Mouse (Mus musculus) gastrocnemius, adult 8-10 months (tissue): ENCODE results near the gene Olfr147. TPM values are rescaled to one million over a fixed set of nuclear protein-coding genes. Genes with fewer than 3 reads are reported as not detected.
"Not testable (repeated sequence)": the region's sequence is repeated elsewhere in the genome, so short reads cannot be mapped to it uniquely, and the experiment has no call there.

Experiments used
- DNase-seq, 2 experiments: peaks; one replicate each; pipeline ENCODE4 v3.0.0; 2022; ENCODE audit warnings: low spot score in 2 of 2
- total RNA-seq, 4 experiments: library from RNA; stranded (reverse); gene quantifications; 2 replicates each; pipeline ENCODE4 v1.2.4; 2022

Gene Olfr147
- total RNA-seq = not detected

- DNase-seq = no peak
Observed at GRCm38 (mm10) chr9:38401398-38401797, at the start of gene Olfr147. TSS of gene Olfr147 (plus strand) at chr9:38401698.

GRCm38 (mm10) chr9:38366596-38366995, 34.9 kb upstream of the Olfr147 start, which contains the start of gene Olfr250:
TSS of gene Olfr250 (plus strand) at chr9:38366896.
- no peak for DNase-seq

- DNase-seq = no peak
Observed at GRCm38 (mm10) chr9:38376786-38377185, 24.7 kb upstream of the Olfr147 start, which contains the start of gene Olfr251. TSS of gene Olfr251 (plus strand) at chr9:38377086.

GRCm38 (mm10) chr9:38407502-38407901, 6.0 kb downstream of the Olfr147 start:
- DNase-seq = not testable (repeated sequence)

GRCm38 (mm10) chr9:38413502-38413901, 12.0 kb downstream of the Olfr147 start:
- not testable (repeated sequence) for DNase-seq

GRCm38 (mm10) chr9:38423801-38424200, 22.3 kb downstream of the Olfr147 start:
- no peak for DNase-seq

- no peak for DNase-seq
Observed at GRCm38 (mm10) chr9:38427026-38427425, 25.5 kb downstream of the Olfr147 start.

GRCm38 (mm10) chr9:38429155-38429554, 27.7 kb downstream of the Olfr147 start, which contains the start of gene Olfr901:
TSS of gene Olfr901 (plus strand) at chr9:38429455.
- no peak for DNase-seq

- no peak for DNase-seq
Observed at GRCm38 (mm10) chr9:38447352-38447751, 45.9 kb downstream of the Olfr147 start, which contains the start of gene Olfr902. TSS of gene Olfr902 (plus strand) at chr9:38447652.

Other genes starting within 250 kb of the Olfr147 start
- not detected for gene Olfr891, start 220.9 kb upstream of the Olfr147 start, total RNA-seq
- not detected for gene Olfr893, start 193.3 kb upstream of the Olfr147 start, total RNA-seq
- not detected for gene Olfr894, start 183.6 kb upstream of the Olfr147 start, total RNA-seq
- gene Olfr143, start 148.9 kb upstream of the Olfr147 start, total RNA-seq = not detected
- not detected for gene Olfr895, start 133.8 kb upstream of the Olfr147 start, total RNA-seq
- not detected for gene Olfr896-ps1, start 110.6 kb upstream of the Olfr147 start, total RNA-seq
- gene Olfr25, start 72.6 kb upstream of the Olfr147 start, total RNA-seq = not detected
- not detected for gene Olfr898, start 53.3 kb upstream of the Olfr147 start, total RNA-seq
- gene Olfr250, start 34.8 kb upstream of the Olfr147 start, total RNA-seq = not detected
- gene Olfr251, start 24.6 kb upstream of the Olfr147 start, total RNA-seq = not detected
- gene Olfr901, start 27.8 kb downstream of the Olfr147 start, total RNA-seq = not detected
- gene Olfr902, start 46.0 kb downstream of the Olfr147 start, total RNA-seq = not detected
- gene Olfr904, start 61.4 kb downstream of the Olfr147 start, total RNA-seq = not detected
- gene Olfr905, start 69.4 kb downstream of the Olfr147 start, total RNA-seq = not detected
- gene Olfr906, start 85.4 kb downstream of the Olfr147 start, total RNA-seq = not detected
- not detected for gene Olfr907, start 94.1 kb downstream of the Olfr147 start, total RNA-seq
- not detected for gene Olfr911-ps1, start 119.9 kb downstream of the Olfr147 start, total RNA-seq
- not detected for gene Olfr910, start 136.2 kb downstream of the Olfr147 start, total RNA-seq
- gene Olfr912, start 178.5 kb downstream of the Olfr147 start, total RNA-seq = not detected
- not detected for gene Olfr913, start 191.1 kb downstream of the Olfr147 start, total RNA-seq
- not detected for gene Olfr914, start 203.4 kb downstream of the Olfr147 start, total RNA-seq